Mouse (Mus musculus): Measurements from ENCODE around the gene Cd2ap. TPM values are rescaled to one million over a fixed set of nuclear protein-coding genes. Genes with fewer than 3 reads are reported as not detected.

Gene Cd2ap
- polyA plus RNA-seq (2015; fragmentation: Illumina TruSeq; extraction: RNeasy Lipid Tissue Mini Kit (QIAGEN cat#74804); ENCODE audit: insufficient read depth, low read depth, low replicate concordance) = 15.9 TPM

GRCm38 (mm10) chr17:42876001-42876903 is at the start of gene Cd2ap:
Gene Cd2ap (minus strand): TSS chr17:42876665.

Other genes starting within 250 kb of the Cd2ap start
- 0.35 TPM for gene Adgrf4, start 184.4 kb downstream of the Cd2ap start, polyA plus RNA-seq (2015; fragmentation: Illumina TruSeq; extraction: RNeasy Lipid Tissue Mini Kit (QIAGEN cat#74804); ENCODE audit: insufficient read depth, low read depth, low replicate concordance)
- gene Adgrf2, start 134.5 kb downstream of the Cd2ap start, polyA plus RNA-seq (2015; fragmentation: Illumina TruSeq; extraction: RNeasy Lipid Tissue Mini Kit (QIAGEN cat#74804); ENCODE audit: insufficient read depth, low read depth, low replicate concordance) = not detected
- 2.8 TPM for gene Tnfrsf21, start 139.9 kb upstream of the Cd2ap start, polyA plus RNA-seq (2015; fragmentation: Illumina TruSeq; extraction: RNeasy Lipid Tissue Mini Kit (QIAGEN cat#74804); ENCODE audit: insufficient read depth, low read depth, low replicate concordance)

Data from pancreas, adult 10 weeks (tissue).